Mouse (Mus musculus) neural tube, embryonic 11.5 days (tissue): ENCODE measurements around the gene Arhgef18. TPM values are rescaled to one million over a fixed set of nuclear protein-coding genes. Genes with fewer than 3 reads are reported as not detected.
A peak's percentile ranks its signal among the peaks of the same experiment; 100 is the strongest.

ENCODE experiments used
- ATAC-seq: fragments of 200-750 bp; cut with Nextera tagmentation; 2 replicates; pipeline ENCODE4 v1.8.0; 2017; ENCODE audit warnings: moderate number of reproducible peaks, mild to moderate bottlenecking, moderate TSS enrichment, moderate library complexity; ENCODE audit not compliant: insufficient read depth, low FRiP score, low TSS enrichment
- DNase-seq: peaks from one replicate; pipeline ENCODE4 v3.0.0-alpha.2; 2015; ENCODE audit warnings: low spot score
- H3K27ac ChIP-seq: fragments of 300-500 bp; sonication (generic); 2 replicates; pipeline ENCODE4 v1.5.1; 2014; ENCODE audit warnings: low read depth, mild to moderate bottlenecking, low read length
- H3K27me3 ChIP-seq: fragments of 300-500 bp; sonication (generic); 2 replicates; pipeline ENCODE4 v1.6.1; 2014; ENCODE audit warnings: mild to moderate bottlenecking, low read length, mixed read lengths; ENCODE audit not compliant: control insufficient read depth, insufficient read depth
- H3K36me3 ChIP-seq: fragments of 300-500 bp; sonication (generic); 2 replicates; pipeline ENCODE4 v1.6.1; 2014; ENCODE audit warnings: mild to moderate bottlenecking, low read length, moderate library complexity, mixed read lengths; ENCODE audit not compliant: control insufficient read depth, insufficient read depth
- H3K4me1 ChIP-seq: fragments of 300-500 bp; sonication (generic); 2 replicates; pipeline ENCODE4 v1.6.1; 2014; ENCODE audit warnings: low read length, mixed read lengths; ENCODE audit not compliant: control insufficient read depth, insufficient read depth
- H3K4me2 ChIP-seq: fragments of 300-500 bp; sonication (generic); 2 replicates; pipeline ENCODE4 v1.6.1; 2014; ENCODE audit warnings: low read depth, mild to moderate bottlenecking, moderate library complexity
- H3K4me3 ChIP-seq: fragments of 300-500 bp; sonication (generic); 2 replicates; pipeline ENCODE4 v1.5.1; 2014; ENCODE audit warnings: low read depth, low read length
- H3K9ac ChIP-seq: fragments of 300-500 bp; sonication (generic); 2 replicates; pipeline ENCODE4 v1.6.1; 2014; ENCODE audit warnings: mild to moderate bottlenecking, low read length
- H3K9me3 ChIP-seq: fragments of 300-500 bp; sonication (generic); 2 replicates; pipeline ENCODE4 v1.6.1; 2016; ENCODE audit warnings: low read length; ENCODE audit not compliant: control insufficient read depth
- WGBS: fragments of 180-500 bp; shearing (Covaris S2); extraction: QIAGEN DNeasy Blood & Tissue Kit; methylation state at CpG from one replicate; pipeline ENCODE4 v1.1.7; 2014; 5-methylcytosine and 5-hydroxymethylcytosine counted together
- polyA plus RNA-seq: library from polyadenylated mRNA; unstranded; fragments of >200 nt; fragmentation: Nextera tagmentation; extraction: Ambion mirVana; gene quantifications from 2 replicates; pipeline ENCODE4 v1.2.1, GENCODE M21; 2014

Gene Arhgef18
- polyA plus RNA-seq, 1 experiment from 2014 or later: 10.8 TPM

GRCm38 (mm10) chr8:3496428-3496748, 103.6 kb downstream of the Arhgef18 start:
- peaks cover 19% of the 10 kb centered on the region for H3K36me3 ChIP-seq
- H3K4me3 ChIP-seq: no peak overlapping the region
- peaks cover 6% of the 10 kb centered on the region for H3K4me1 ChIP-seq
- no peak overlapping the region for H3K9ac ChIP-seq
- no peak overlapping the region for H3K27ac ChIP-seq
- peaks cover 5% of the 10 kb centered on the region; the same call in 1 of the 2 replicates for H3K9me3 ChIP-seq
- 93% methylated on average over 15 of the region's 15 CpGs for WGBS
- no peaks in the 10 kb centered on the region for H3K27me3 ChIP-seq
- H3K4me2 ChIP-seq: no peak overlapping the region
- ATAC-seq (no peak), DNase-seq (no peak)

GRCm38 (mm10) chr8:3498583-3498982, 105.8 kb downstream of the Arhgef18 start:
- no peak for ATAC-seq
- Histone ChIP-seq H3K4me2 (no peak overlapping the region), H3K9me3 (peaks cover 5% of the 10 kb centered on the region; the same call in 1 of the 2 replicates), H3K9ac (no peak overlapping the region), H3K36me3 (peaks cover 19% of the 10 kb centered on the region), H3K4me1 (peaks cover 6% of the 10 kb centered on the region), H3K27me3 (no peaks in the 10 kb centered on the region), H3K27ac (no peak overlapping the region), H3K4me3 (no peak overlapping the region)
- DNase-seq: no peak
- WGBS: 91% methylated on average over 3 of the region's 3 CpGs

- 9% methylated on average over 8 of the region's 8 CpGs for WGBS
- no peak; the same call in none of the 2 replicates for ATAC-seq
Measured at GRCm38 (mm10) chr8:3499751-3500150, 106.9 kb downstream of the Arhgef18 start.

GRCm38 (mm10) chr8:3500235-3501090, 107.7 kb downstream of the Arhgef18 start, which contains the start of gene Mcoln1:
TSS of gene Mcoln1 (plus strand) at chr8:3500457.
- peak within 1 kb of the TSS; percentile 73 for H3K9ac ChIP-seq
- DNase-seq: peak; percentile 98

More at GRCm38 (mm10) chr8:3499751-3500150, 106.9 kb downstream of the Arhgef18 start:
- Histone ChIP-seq H3K27ac (peak overlapping the region; percentile 71), H3K36me3 (peaks cover 19% of the 10 kb centered on the region), H3K9me3 (peaks cover 5% of the 10 kb centered on the region; the same call in 1 of the 2 replicates), H3K4me3 (peak overlapping the region; percentile 77), H3K4me1 (peaks cover 6% of the 10 kb centered on the region), H3K27me3 (no peaks in the 10 kb centered on the region), H3K4me2 (peak overlapping the region; percentile 62), H3K9ac (peak overlapping the region; percentile 67)
- no peak for DNase-seq

GRCm38 (mm10) chr8:3502217-3502616, 109.4 kb downstream of the Arhgef18 start:
- Histone ChIP-seq H3K9me3 (no peaks in the 10 kb centered on the region), H3K4me3 (no peak overlapping the region), H3K36me3 (peaks cover 3% of the 10 kb centered on the region), H3K27me3 (no peaks in the 10 kb centered on the region), H3K9ac (no peak overlapping the region), H3K4me2 (no peak overlapping the region), H3K4me1 (peaks cover 6% of the 10 kb centered on the region), H3K27ac (no peak overlapping the region)
- no peak for DNase-seq
- no peak for ATAC-seq
- WGBS: 75% methylated on average over 4 of the region's 4 CpGs

More at GRCm38 (mm10) chr8:3500235-3501090, 107.7 kb downstream of the Arhgef18 start, which contains the start of gene Mcoln1:
- peaks cover 12% of the 10 kb centered on the region for H3K36me3 ChIP-seq
- ATAC-seq: peak; percentile 89
- under 1% methylated on average over 70 of the region's 70 CpGs for WGBS
- peaks cover 3% of the 10 kb centered on the region; the same call in 1 of the 2 replicates for H3K9me3 ChIP-seq
- H3K4me3 ChIP-seq: peak within 1 kb of the TSS; percentile 77
- H3K27ac ChIP-seq: peak within 1 kb of the TSS; percentile 71
- H3K4me2 ChIP-seq: peak within 1 kb of the TSS; percentile 87
- H3K27me3 ChIP-seq: no peaks in the 10 kb centered on the region
- peaks cover 6% of the 10 kb centered on the region for H3K4me1 ChIP-seq

Other genes with a start within 250 kb of the Arhgef18 start
- 43.3 and 43.4 TPM in 2 replicates for gene Insr, start 113.4 kb upstream of the Arhgef18 start, polyA plus RNA-seq
- not detected in 2 replicates for gene A430078G23Rik, start 39.6 kb upstream of the Arhgef18 start, polyA plus RNA-seq
- gene Pex11g, start 74.7 kb downstream of the Arhgef18 start, polyA plus RNA-seq: 2.9 TPM in 2 replicates
- 0.20 TPM in 1 of 2 replicates, not detected in the other for gene Tex45, start 77.9 kb downstream of the Arhgef18 start, polyA plus RNA-seq
- 29.9 and 36.8 TPM in 2 replicates for gene Zfp358, start 100.1 kb downstream of the Arhgef18 start, polyA plus RNA-seq
- 50.3 and 56.0 TPM in 2 replicates for gene Mcoln1, start 107.5 kb downstream of the Arhgef18 start, polyA plus RNA-seq
- gene Pnpla6, start 122.4 kb downstream of the Arhgef18 start, polyA plus RNA-seq: 17.9 and 20.7 TPM in 2 replicates
- gene C330021F23Rik, start 175.0 kb downstream of the Arhgef18 start, polyA plus RNA-seq: 4.8 and 5.6 TPM in 2 replicates
- gene Camsap3, start 194.3 kb downstream of the Arhgef18 start, polyA plus RNA-seq: 13.7 and 14.5 TPM in 2 replicates
- gene Xab2, start 228.3 kb downstream of the Arhgef18 start, polyA plus RNA-seq: 61.6 and 68.3 TPM in 2 replicates
- 91.7 and 99.2 TPM in 2 replicates for gene Pet100, start 228.5 kb downstream of the Arhgef18 start, polyA plus RNA-seq
- gene Pcp2, start 232.5 kb downstream of the Arhgef18 start, polyA plus RNA-seq: not detected in 2 replicates
- 17.3 and 25.2 TPM in 2 replicates for gene Stxbp2, start 237.9 kb downstream of the Arhgef18 start, polyA plus RNA-seq